Mouse (Mus musculus): ENCODE measurements around the gene Gm10775.

Gm10775 gene

GRCm38 (mm10) chr13:65259239-65259638 is at the start of gene Gm10775:
Gm10775 (plus strand) TSS chr13:65259539.
- DNase-seq (ENCODE audit: low read depth, low spot score) = no peak

- DNase-seq (ENCODE audit: low read depth, low spot score) = no peak
These were observed 33.4 kb upstream of the Gm10775 start for GRCm38 (mm10) chr13:65225945-65226344.

- DNase-seq (ENCODE audit: low read depth, low spot score) = no peak
These were observed 32.7 kb upstream of the Gm10775 start for GRCm38 (mm10) chr13:65226657-65227056.

- no peak for DNase-seq (ENCODE audit: low read depth, low spot score)
These were observed 22.1 kb upstream of the Gm10775 start for GRCm38 (mm10) chr13:65237211-65237610.

- peak; percentile 98 for DNase-seq (ENCODE audit: low read depth, low spot score)
These were observed 18.7 kb upstream of the Gm10775 start for GRCm38 (mm10) chr13:65240509-65241098.

- peak; percentile 91 for DNase-seq (ENCODE audit: low read depth, low spot score)
These were observed 18.2 kb upstream of the Gm10775 start for GRCm38 (mm10) chr13:65241099-65241626.

GRCm38 (mm10) chr13:65241627-65242318 is 17.6 kb upstream of the Gm10775 start:
- no peak for DNase-seq (ENCODE audit: low read depth, low spot score)

- no peak for DNase-seq (ENCODE audit: low read depth, low spot score)
These were observed 17.0 kb upstream of the Gm10775 start for GRCm38 (mm10) chr13:65242319-65242787.

GRCm38 (mm10) chr13:65243273-65243672 is 16.1 kb upstream of the Gm10775 start:
- no peak for DNase-seq (ENCODE audit: low read depth, low spot score)

- peak; percentile 81 for DNase-seq (ENCODE audit: low read depth, low spot score)
These were observed 974 bp upstream of the Gm10775 start for GRCm38 (mm10) chr13:65258175-65258954.

GRCm38 (mm10) chr13:65262086-65262485 is 2.7 kb downstream of the Gm10775 start:
- DNase-seq (ENCODE audit: low read depth, low spot score) = no peak

GRCm38 (mm10) chr13:65277994-65278382 is 18.6 kb downstream of the Gm10775 start:
- DNase-seq (ENCODE audit: low read depth, low spot score) = no peak

- peak; percentile 86 for DNase-seq (ENCODE audit: low read depth, low spot score)
These were observed 19.3 kb downstream of the Gm10775 start, which contains the start of gene Zfp369 for GRCm38 (mm10) chr13:65278383-65279341. Zfp369 (plus strand) TSS chr13:65278814.

- DNase-seq (ENCODE audit: low read depth, low spot score) = no peak
These were observed 27.4 kb downstream of the Gm10775 start for GRCm38 (mm10) chr13:65286771-65287170.

GRCm38 (mm10) chr13:65296354-65296753 is 37.0 kb downstream of the Gm10775 start:
- DNase-seq (ENCODE audit: low read depth, low spot score) = no peak

Data from mesoderm, embryonic 11.5 days (tissue).